Mouse (Mus musculus): ENCODE data around the gene Ubxn11. TPM values are rescaled to one million over a fixed set of nuclear protein-coding genes. Genes with fewer than 3 reads are reported as not detected.

Ubxn11 gene
- total RNA-seq, 2 experiments from 2014 or later = 0.73 to 1.7 TPM

GRCm38 (mm10) chr4:134118126-134118800 lies 15.9 kb downstream of the Ubxn11 start:
- no peak for DNase-seq

GRCm38 (mm10) chr4:134119042-134119441 lies 16.7 kb downstream of the Ubxn11 start:
- DNase-seq = no peak

GRCm38 (mm10) chr4:134119644-134120043 lies 17.3 kb downstream of the Ubxn11 start:
- DNase-seq = no peak

- no peak for DNase-seq
Observed at GRCm38 (mm10) chr4:134120192-134120805, 17.9 kb downstream of the Ubxn11 start.

GRCm38 (mm10) chr4:134120916-134121315 lies 18.5 kb downstream of the Ubxn11 start:
- no peak for DNase-seq

- no peak for DNase-seq
Observed at GRCm38 (mm10) chr4:134121571-134121970, 19.2 kb downstream of the Ubxn11 start.

GRCm38 (mm10) chr4:134122281-134122680 lies 19.9 kb downstream of the Ubxn11 start:
- DNase-seq = no peak

GRCm38 (mm10) chr4:134123147-134123546 lies 20.8 kb downstream of the Ubxn11 start:
- no peak for DNase-seq

GRCm38 (mm10) chr4:134123680-134124551 lies 21.5 kb downstream of the Ubxn11 start:
- DNase-seq = no peak

GRCm38 (mm10) chr4:134125383-134126060 lies 23.2 kb downstream of the Ubxn11 start:
- no peak for DNase-seq

- no peak for DNase-seq
Observed at GRCm38 (mm10) chr4:134126300-134127120, 24.1 kb downstream of the Ubxn11 start.

- DNase-seq = no peak
Observed at GRCm38 (mm10) chr4:134127121-134127455, 24.7 kb downstream of the Ubxn11 start.

GRCm38 (mm10) chr4:134127793-134128192 lies 25.4 kb downstream of the Ubxn11 start:
- no peak for DNase-seq

GRCm38 (mm10) chr4:134128221-134128982 lies 26.0 kb downstream of the Ubxn11 start, which contains the start of gene Sh3bgrl3:
TSS of gene Sh3bgrl3 (minus strand) at chr4:134128789.
- DNase-seq = peak; percentile 84

GRCm38 (mm10) chr4:134128983-134129362 lies 26.6 kb downstream of the Ubxn11 start:
- no peak for DNase-seq

GRCm38 (mm10) chr4:134129482-134129881 lies 27.1 kb downstream of the Ubxn11 start:
- no peak for DNase-seq

GRCm38 (mm10) chr4:134132117-134132516 lies 29.7 kb downstream of the Ubxn11 start:
- no peak for DNase-seq

GRCm38 (mm10) chr4:134132519-134133095 lies 30.2 kb downstream of the Ubxn11 start:
- no peak for DNase-seq

- no peak for DNase-seq
Observed at GRCm38 (mm10) chr4:134136280-134136926, 34.0 kb downstream of the Ubxn11 start.

- DNase-seq = no peak
Observed at GRCm38 (mm10) chr4:134138857-134139256, 36.5 kb downstream of the Ubxn11 start.
